Mouse (Mus musculus) CH12.LX (cell line): Measurements from ENCODE around the gene Exph5.

Experiments used
- BHLHE40 ChIP-seq: IDR thresholded peaks from 2 replicates; pipeline ENCODE4 v1.6.1; 2011; ENCODE audit warnings: mild to moderate bottlenecking, low read depth, low read length, improper control_type of control experiment
- CTCF ChIP-seq, 2 experiments: IDR thresholded peaks in 1 of 2; conservative IDR thresholded peaks in 1 of 2; 2 replicates each; pipeline ENCODE4 v1.5.1; 2011 to 2012; ENCODE audit warnings: low read depth in 2 of 2, low read length in 2 of 2, improper control_type of control experiment in 1 of 2, inconsistent platforms in 1 of 2, mild to moderate bottlenecking in 1 of 2, moderate library complexity in 1 of 2
- MAFK ChIP-seq: IDR thresholded peaks from 2 replicates; pipeline ENCODE4 v1.6.1; 2011; ENCODE audit warnings: low read length, improper control_type of control experiment; ENCODE audit not compliant: insufficient replicate concordance
- MAZ ChIP-seq: IDR thresholded peaks from 2 replicates; pipeline ENCODE4 v1.6.1; 2012; ENCODE audit warnings: low read depth, mild to moderate bottlenecking, inconsistent platforms, low read length, improper control_type of control experiment, moderate library complexity
- MYC ChIP-seq: IDR thresholded peaks from 2 replicates; pipeline ENCODE4 v1.6.1; 2011; ENCODE audit warnings: low read depth, mild to moderate bottlenecking, improper control_type of control experiment, low read length
- POLR2A ChIP-seq: IDR thresholded peaks from 2 replicates; pipeline ENCODE4 v1.6.1; 2011; ENCODE audit warnings: low read depth, mild to moderate bottlenecking, improper control_type of control experiment, low read length
- SMC3 ChIP-seq: IDR thresholded peaks from 2 replicates; pipeline ENCODE4 v1.6.1; 2011; ENCODE audit warnings: low read depth, low read length, improper control_type of control experiment
- ZMIZ1 ChIP-seq: IDR thresholded peaks from 2 replicates; pipeline ENCODE4 v1.6.1; 2012; ENCODE audit warnings: low read depth, mild to moderate bottlenecking, inconsistent platforms, low read length, improper control_type of control experiment
- ZNF384 ChIP-seq: IDR thresholded peaks from 2 replicates; pipeline ENCODE4 v1.6.1; 2012; ENCODE audit warnings: low read depth, low read length, improper control_type of control experiment, inconsistent platforms

DNA sequence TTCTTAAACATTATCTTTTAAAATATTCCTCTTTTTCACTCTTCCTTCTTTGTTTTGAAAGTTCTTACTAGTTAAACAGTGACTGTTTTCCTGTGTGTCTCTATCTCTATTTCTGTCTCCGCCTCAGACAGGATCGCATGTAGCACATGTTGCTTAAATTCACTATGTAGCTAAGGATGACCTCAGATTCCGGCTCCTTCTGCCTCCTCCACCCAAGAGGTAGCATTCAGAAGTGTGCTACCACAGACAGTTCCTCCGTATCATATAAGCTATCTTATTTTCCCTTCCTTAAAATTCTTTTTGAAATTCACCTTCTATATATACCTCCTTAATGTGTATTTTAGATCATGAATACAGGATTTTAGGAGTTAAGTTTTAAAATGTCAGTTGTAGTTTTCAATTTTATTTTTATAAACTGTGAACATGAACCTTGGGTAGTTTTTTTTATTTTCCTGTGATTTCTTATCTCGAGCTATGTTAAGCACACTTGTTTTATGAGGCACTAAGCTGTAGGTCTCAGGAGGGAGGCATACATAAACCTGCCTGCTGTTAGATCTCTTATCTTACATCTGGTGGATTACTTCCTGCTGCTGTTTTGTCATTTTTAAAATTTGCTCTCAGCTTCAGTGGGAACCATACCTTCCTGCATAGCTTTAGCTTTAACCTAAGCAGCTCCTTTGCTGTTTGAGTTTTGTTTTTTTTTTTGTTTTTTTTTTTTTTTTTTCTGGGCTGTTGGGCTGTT is 30.0 kb upstream of the Exph5 start:
- TF ChIP-seq CTCF (conservative IDR thresholded peaks at IDR 0.05 in 1 of 2, IDR thresholded peaks at IDR 0.05 in 1 of 2; ENCODE audit: low read depth in 2 of 2, low read length in 2 of 2) (no peak), MAFK (no peak), POLR2A (no peak), BHLHE40 (no peak), MYC (no peak), MAZ (no peak), SMC3 (no peak), ZNF384 (no peak), ZMIZ1 (no peak)
